Mouse (Mus musculus): ENCODE data around the gene Gm6685.
A peak's percentile ranks its signal among the peaks of the same experiment; 100 is the strongest.
"Not testable (repeated sequence)": the region's sequence is repeated elsewhere in the genome, so short reads cannot be mapped to it uniquely, and the experiment has no call there.

Gene Gm6685

DNA sequence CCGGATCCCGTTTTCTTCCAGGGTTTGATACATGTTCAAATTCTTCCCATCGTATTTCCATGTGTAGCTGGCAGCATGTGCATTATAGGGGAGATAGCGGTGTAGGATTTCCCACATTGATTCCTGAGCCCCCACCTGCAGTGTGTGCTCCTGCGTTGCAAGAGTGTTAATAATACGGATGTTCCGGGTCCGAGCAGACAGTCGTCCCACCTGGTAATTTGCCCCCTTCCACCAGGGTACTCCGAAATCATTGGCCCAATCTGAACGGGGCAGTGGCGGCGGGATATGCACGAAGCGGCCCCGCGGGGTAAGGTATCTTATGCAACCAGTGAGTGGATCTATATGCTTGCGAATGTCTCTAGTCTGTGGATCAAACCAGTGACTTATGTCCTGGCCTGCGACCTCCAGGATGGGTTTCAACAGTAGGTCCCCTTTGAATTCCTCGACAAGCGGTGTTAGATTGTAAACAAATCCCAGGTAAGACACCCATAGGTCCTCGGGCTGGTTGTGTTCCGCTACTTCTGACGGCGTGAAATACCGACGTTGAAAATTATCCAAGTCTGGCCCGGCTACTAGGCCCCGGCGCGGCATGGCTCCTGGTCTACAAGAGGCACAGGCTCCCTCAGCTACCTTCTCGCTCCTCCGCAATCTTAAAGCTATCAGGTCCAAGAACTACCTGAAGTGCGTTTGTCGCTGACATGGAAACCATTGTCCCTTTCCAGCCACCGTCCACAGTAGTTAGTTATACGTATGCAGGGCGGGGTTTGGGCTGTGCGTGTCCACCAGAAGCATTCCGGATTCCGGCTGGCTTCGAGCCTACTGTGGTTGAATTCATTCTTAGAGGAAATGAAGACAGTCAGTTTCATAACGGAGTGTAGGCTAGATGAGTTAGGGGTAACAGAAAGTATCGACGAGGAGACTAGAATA, at the start of gene Gm6685:
TSS of gene Gm6685 (minus strand) at position 644 of the 927 bp plus-strand sequence.
- DNase-seq, result not testable (repeated sequence)

DNA sequence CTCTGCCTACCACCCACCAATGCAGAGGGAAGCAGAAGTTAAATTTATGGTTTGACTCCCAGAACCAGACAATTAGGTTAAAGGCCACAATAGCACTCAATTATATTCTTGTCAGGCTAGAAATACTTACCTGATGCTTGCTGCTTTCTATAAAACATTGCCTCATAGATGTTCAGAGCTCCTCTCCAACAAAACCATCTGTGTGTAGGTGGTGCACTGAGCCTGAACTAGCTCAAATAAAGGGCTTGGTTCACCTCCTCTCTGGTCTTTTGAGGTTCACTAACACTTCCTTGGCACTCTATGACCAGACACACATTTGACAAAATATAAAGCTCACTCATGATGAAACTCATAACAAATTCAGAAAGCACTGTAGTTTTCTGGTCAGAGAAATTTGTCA, 36.2 kb upstream of the Gm6685 start:
- no peak for DNase-seq

- no peak for DNase-seq
Measured at GRCm38 (mm10) chr11:28374636-28375035, 35.0 kb upstream of the Gm6685 start.

DNA sequence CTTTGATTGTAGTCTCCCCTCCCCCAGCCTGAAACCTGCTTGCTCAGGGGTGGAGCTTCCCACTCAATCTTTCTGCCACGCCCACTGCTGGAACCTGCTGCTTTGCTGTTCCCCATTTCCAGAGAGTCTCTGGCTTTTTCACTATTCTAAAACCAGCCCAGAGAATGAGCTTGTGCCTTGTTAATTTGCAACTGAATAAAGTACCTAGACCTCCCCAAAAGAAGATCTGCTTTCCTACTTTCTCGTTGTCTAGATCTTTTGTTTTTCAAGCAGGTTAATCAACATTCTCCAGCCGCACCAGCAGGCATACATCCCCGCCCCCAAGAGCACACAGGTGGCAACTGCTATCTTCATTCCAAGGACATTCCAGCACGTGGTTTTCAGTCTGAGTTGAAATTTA, 31.7 kb upstream of the Gm6685 start:
- not testable (repeated sequence) for DNase-seq

- DNase-seq, result no peak
Measured at GRCm38 (mm10) chr11:28365929-28366244, 26.2 kb upstream of the Gm6685 start.

DNA sequence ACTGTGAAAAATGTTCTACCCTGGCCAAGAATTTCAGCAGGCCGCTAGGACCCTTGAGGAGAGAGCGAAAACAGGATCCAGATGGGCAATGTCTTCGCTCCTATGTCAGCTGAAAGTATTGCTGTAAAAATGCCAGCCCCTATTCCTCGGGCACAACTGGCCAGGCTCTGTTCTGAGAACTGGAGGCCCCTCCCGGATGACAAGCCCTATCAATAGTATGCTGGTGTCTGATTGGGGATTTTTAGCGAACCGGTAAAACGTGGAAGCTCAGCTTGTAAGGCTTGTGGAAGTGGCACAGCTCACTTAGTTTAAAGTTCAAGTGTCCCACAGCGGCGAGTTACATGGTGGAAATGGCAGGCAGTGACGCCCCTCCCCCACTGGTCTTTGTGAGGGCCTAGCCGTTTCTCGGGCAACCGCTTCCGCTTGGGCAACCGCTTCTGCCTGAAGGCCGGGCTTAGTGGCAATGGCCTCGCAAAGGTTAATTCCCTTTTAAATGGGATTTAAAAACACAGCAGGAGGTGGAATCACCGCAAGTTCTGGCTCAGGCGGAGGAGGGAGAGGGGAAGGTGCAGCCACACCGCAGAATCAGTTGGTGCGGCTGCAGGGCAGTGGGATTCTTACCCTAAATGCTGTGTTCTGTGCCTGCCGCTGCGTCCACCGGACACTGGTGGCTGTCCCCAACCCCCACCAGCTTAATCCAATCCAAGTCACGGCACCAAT, 25.7 kb upstream of the Gm6685 start:
- DNase-seq, result peak; percentile 89

DNA sequence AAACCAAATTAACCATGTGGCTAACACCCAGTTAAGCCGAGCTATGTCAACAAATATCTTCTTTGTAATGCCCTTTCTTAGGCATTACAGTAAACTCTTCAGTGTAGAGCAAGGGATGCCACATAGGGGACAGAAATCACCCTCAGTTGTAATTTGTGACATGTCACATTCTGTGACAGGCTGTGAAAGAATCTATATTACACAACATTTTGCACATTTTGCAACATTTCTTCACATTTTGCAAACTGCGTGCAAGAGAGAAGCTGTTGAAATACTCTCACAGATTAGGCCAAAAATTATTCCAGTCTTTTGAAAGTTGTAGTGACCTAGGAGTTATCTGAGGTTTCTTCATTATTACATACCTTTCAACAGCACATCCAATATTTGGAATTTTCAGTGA, 3.8 kb upstream of the Gm6685 start:
- no peak for DNase-seq

GRCm38 (mm10) chr11:28341887-28342286, 2.2 kb upstream of the Gm6685 start:
- no peak for DNase-seq

GRCm38 (mm10) chr11:28327878-28328277, 11.8 kb downstream of the Gm6685 start:
- no peak for DNase-seq

DNA sequence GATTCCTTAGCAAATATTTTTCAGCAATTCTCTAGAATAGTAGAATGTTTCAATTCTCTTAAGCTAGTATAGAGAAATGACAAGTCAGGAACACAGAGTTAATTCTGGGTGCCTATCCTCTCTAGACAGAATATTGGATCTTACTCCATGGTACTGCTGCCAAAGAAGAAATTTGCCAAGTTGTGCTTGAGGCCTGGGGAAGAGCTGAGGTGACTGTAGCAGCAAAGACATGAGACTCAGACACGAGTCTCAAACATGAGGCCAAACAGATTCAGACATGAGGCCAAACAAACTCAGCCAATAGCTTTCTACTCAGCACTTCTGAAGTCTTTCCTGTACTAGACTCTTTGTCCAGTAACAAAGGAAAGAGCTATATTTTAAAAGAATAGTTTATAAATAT, 26.3 kb downstream of the Gm6685 start:
- DNase-seq, result no peak

GRCm38 (mm10) chr11:28307723-28308122, 31.9 kb downstream of the Gm6685 start:
- DNase-seq, result no peak

DNA sequence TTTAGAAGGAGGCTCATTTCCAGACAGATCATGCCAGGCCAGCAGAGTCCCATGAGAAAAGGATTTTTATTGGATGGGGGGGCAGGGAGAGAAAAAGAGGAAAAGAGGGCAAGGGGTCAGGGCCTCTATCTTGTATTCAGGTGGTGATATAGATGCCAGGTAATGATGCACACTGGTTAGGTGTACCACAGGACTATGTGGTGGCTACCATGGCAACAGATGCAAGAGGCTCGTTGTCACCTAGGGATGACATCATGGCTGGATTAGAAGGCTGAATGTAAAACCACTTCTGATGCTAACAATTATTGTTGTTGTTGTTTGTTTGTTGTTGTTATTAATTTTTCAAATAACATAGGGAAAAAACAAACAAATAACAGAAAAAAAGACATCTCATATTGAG, 49.2 kb downstream of the Gm6685 start:
- DNase-seq, result no peak
